Mouse (Mus musculus) kidney, postnatal 0 days (tissue): ENCODE data around the gene Vmn2r85. TPM values are rescaled to one million over a fixed set of nuclear protein-coding genes. Genes with fewer than 3 reads are reported as not detected.
"Not testable (repeated sequence)": the region's sequence is repeated elsewhere in the genome, so short reads cannot be mapped to it uniquely, and the experiment has no call there.

Experiments
- ATAC-seq: fragments of 200-750 bp; cut with Nextera tagmentation; replicated peaks from 2 replicates; pipeline ENCODE4 v1.8.0; 2017; ENCODE audit warnings: low read depth, moderate number of reproducible peaks, moderate TSS enrichment, moderate library complexity; ENCODE audit not compliant: low FRiP score
- DNase-seq: peaks from one replicate; pipeline ENCODE4 v3.0.0-alpha.2; 2016; ENCODE audit warnings: low spot score
- H3K27ac ChIP-seq: fragments of 300-500 bp; sonication (generic); 2 replicates; pipeline ENCODE4 v1.5.1; 2014; ENCODE audit warnings: mild to moderate bottlenecking
- H3K27me3 ChIP-seq: fragments of 300-500 bp; sonication (generic); 2 replicates; pipeline ENCODE4 v1.6.1; 2014; ENCODE audit warnings: low read length, mixed read lengths; ENCODE audit not compliant: insufficient read depth
- H3K36me3 ChIP-seq: fragments of 300-500 bp; sonication (generic); 2 replicates; pipeline ENCODE4 v1.6.1; 2014; ENCODE audit warnings: low read length, mixed read lengths; ENCODE audit not compliant: insufficient read depth
- H3K4me1 ChIP-seq: fragments of 300-500 bp; sonication (generic); replicated peaks from 2 replicates; pipeline ENCODE4 v1.6.1; 2014; ENCODE audit warnings: antibody characterized with exemption, low read length, mixed read lengths; ENCODE audit not compliant: insufficient read depth
- H3K4me2 ChIP-seq: fragments of 300-500 bp; sonication (generic); 2 replicates; pipeline ENCODE4 v1.6.1; 2014; ENCODE audit warnings: mild to moderate bottlenecking, low read length, moderate library complexity, mixed read lengths
- H3K4me3 ChIP-seq: fragments of 300-500 bp; sonication (generic); replicated peaks from 2 replicates; pipeline ENCODE4 v1.5.1; 2014; ENCODE audit warnings: low read depth, low read length
- H3K9ac ChIP-seq: fragments of 300-500 bp; sonication (generic); 2 replicates; pipeline ENCODE4 v1.6.1; 2014; ENCODE audit warnings: low read depth, low read length
- H3K9me3 ChIP-seq: fragments of 300-500 bp; sonication (generic); replicated peaks from 2 replicates; pipeline ENCODE4 v1.6.1; 2016; ENCODE audit warnings: low read length, inconsistent platforms, mixed read lengths
- CTCF ChIP-seq: IDR thresholded peaks from 2 replicates; pipeline ENCODE4 v1.5.1; 2016; ENCODE audit warnings: antibody characterized with exemption, low read depth, mild to moderate bottlenecking, moderate library complexity
- WGBS: fragments of 180-500 bp; shearing (Covaris S2); extraction: QIAGEN DNeasy Blood & Tissue Kit; methylation state at CpG from one replicate; pipeline ENCODE4 v1.1.7; 2014; 5-methylcytosine and 5-hydroxymethylcytosine counted together
- polyA plus RNA-seq: library from polyadenylated mRNA; unstranded; fragments of >200 nt; fragmentation: Nextera tagmentation; extraction: Ambion mirVana; gene quantifications from 2 replicates; pipeline ENCODE4 v1.2.1, GENCODE M21; 2015

Vmn2r85 gene
- not detected in 2 replicates for polyA plus RNA-seq

GRCm38 (mm10) chr10:130429603-130430002, at the start of gene Vmn2r85:
Vmn2r85 (minus strand) TSS chr10:130429703.
- H3K4me1 ChIP-seq, H3K9me3 ChIP-seq, ATAC-seq, H3K4me3 ChIP-seq, H3K4me2 ChIP-seq, DNase-seq, H3K9ac ChIP-seq, H3K27me3 ChIP-seq, H3K27ac ChIP-seq, H3K36me3 ChIP-seq: not testable (repeated sequence)

GRCm38 (mm10) chr10:130470311-130470760, 40.8 kb upstream of the Vmn2r85 start:
- DNase-seq (peak; percentile 58), ATAC-seq (peak; percentile 91)
- Histone ChIP-seq H3K4me2 (peak overlapping the region; percentile 76), H3K9me3 (no peaks in the 10 kb centered on the region), H3K36me3 (no peaks in the 10 kb centered on the region), H3K9ac (0 out of 2 replicates have a peak overlapping the region, but pooled peaks have one; percentile 49), H3K27me3 (no peaks in the 10 kb centered on the region), H3K27ac (no peak overlapping the region), H3K4me1 (no peaks in the 10 kb centered on the region), H3K4me3 (peak overlapping the region; percentile 38)
- WGBS: 3% methylated on average over 36 of the region's 36 CpGs
- TF ChIP-seq CTCF: no peak

- H3K27ac ChIP-seq, DNase-seq, H3K4me1 ChIP-seq, ATAC-seq, H3K36me3 ChIP-seq, H3K9ac ChIP-seq, H3K9me3 ChIP-seq, H3K4me2 ChIP-seq, H3K4me3 ChIP-seq, H3K27me3 ChIP-seq: not testable (repeated sequence)
- WGBS: 91% methylated on average over 1 of the region's 1 CpGs
These were observed 26.4 kb upstream of the Vmn2r85 start, which contains the start of gene Vmn2r86 for GRCm38 (mm10) chr10:130455950-130456349. Vmn2r86 (minus strand) TSS chr10:130456050.

- Histone ChIP-seq H3K9me3 (no peaks in the 10 kb centered on the region), H3K4me3 (no peak overlapping the region), H3K4me2 (no peak overlapping the region), H3K27ac (no peak overlapping the region), H3K27me3 (no peaks in the 10 kb centered on the region), H3K9ac (no peak overlapping the region), H3K36me3 (no peaks in the 10 kb centered on the region), H3K4me1 (no peaks in the 10 kb centered on the region)
- DNase-seq (no peak), ATAC-seq (no peak)
- TF ChIP-seq CTCF: no peak
- 92% methylated on average over 21 of the region's 21 CpGs for WGBS
These were observed 15.3 kb upstream of the Vmn2r85 start for GRCm38 (mm10) chr10:130444776-130445175.

GRCm38 (mm10) chr10:130434185-130434898, 4.8 kb upstream of the Vmn2r85 start:
- 85% methylated on average over 11 of the region's 11 CpGs for WGBS
- not testable (repeated sequence) for H3K9me3 ChIP-seq, H3K4me2 ChIP-seq, ATAC-seq, DNase-seq, H3K27ac ChIP-seq, H3K4me3 ChIP-seq, H3K36me3 ChIP-seq, H3K27me3 ChIP-seq, H3K9ac ChIP-seq, H3K4me1 ChIP-seq

- H3K9ac ChIP-seq, DNase-seq, H3K27ac ChIP-seq, ATAC-seq, H3K4me1 ChIP-seq, H3K4me3 ChIP-seq, H3K36me3 ChIP-seq, H3K27me3 ChIP-seq, H3K9me3 ChIP-seq, H3K4me2 ChIP-seq: not testable (repeated sequence)
- WGBS: 68% methylated on average over 2 of the region's 2 CpGs
These were observed 7.1 kb downstream of the Vmn2r85 start for GRCm38 (mm10) chr10:130422368-130422767.

- 77% methylated on average over 3 of the region's 3 CpGs for WGBS
- Histone ChIP-seq H3K9ac (no peak overlapping the region), H3K27ac (no peak overlapping the region), H3K4me1 (no peaks in the 10 kb centered on the region), H3K4me3 (no peak overlapping the region), H3K27me3 (no peaks in the 10 kb centered on the region), H3K9me3 (no peaks in the 10 kb centered on the region), H3K36me3 (no peaks in the 10 kb centered on the region), H3K4me2 (no peak overlapping the region)
- TF ChIP-seq CTCF: no peak
- DNase-seq (no peak), ATAC-seq (no peak)
These were observed 9.1 kb downstream of the Vmn2r85 start for GRCm38 (mm10) chr10:130420401-130420800.

GRCm38 (mm10) chr10:130419954-130420353, 9.5 kb downstream of the Vmn2r85 start:
- not testable (repeated sequence) for H3K4me1 ChIP-seq, H3K9me3 ChIP-seq, H3K27me3 ChIP-seq, H3K9ac ChIP-seq, H3K4me2 ChIP-seq, H3K27ac ChIP-seq, H3K36me3 ChIP-seq, H3K4me3 ChIP-seq, DNase-seq, ATAC-seq
- WGBS: 61% methylated on average over 2 of the region's 2 CpGs

- not testable (repeated sequence) for H3K36me3 ChIP-seq, H3K27me3 ChIP-seq, H3K9me3 ChIP-seq, H3K4me2 ChIP-seq, H3K4me3 ChIP-seq, ATAC-seq, H3K9ac ChIP-seq, H3K4me1 ChIP-seq, H3K27ac ChIP-seq, DNase-seq
These were observed 13.2 kb downstream of the Vmn2r85 start for GRCm38 (mm10) chr10:130416352-130416751.
